Mouse (Mus musculus) embryonic facial prominence, embryonic 14.5 days (tissue): ENCODE measurements around the gene Slco6c1. TPM values are rescaled to one million over a fixed set of nuclear protein-coding genes. Genes with fewer than 3 reads are reported as not detected.

Experiments
- ATAC-seq: fragments of 200-750 bp; cut with Nextera tagmentation; 2 replicates; pipeline ENCODE4 v1.8.0; 2017; ENCODE audit warnings: low read depth, moderate number of reproducible peaks, moderate TSS enrichment
- DNase-seq: peaks from one replicate; pipeline ENCODE4 v3.0.0-alpha.2; 2015; ENCODE audit warnings: low spot score
- H3K27ac ChIP-seq: fragments of 300-500 bp; sonication (generic); replicated peaks from 2 replicates; pipeline ENCODE4 v1.5.1; 2014; ENCODE audit warnings: low read depth, mild to moderate bottlenecking, low read length, moderate library complexity
- H3K27me3 ChIP-seq: fragments of 300-500 bp; sonication (generic); replicated peaks from 2 replicates; pipeline ENCODE4 v1.6.1; 2014; ENCODE audit warnings: low read length; ENCODE audit not compliant: control insufficient read depth, insufficient read depth
- H3K36me3 ChIP-seq: fragments of 300-500 bp; sonication (generic); 2 replicates; pipeline ENCODE4 v1.6.1; 2014; ENCODE audit warnings: low read length, mixed read lengths; ENCODE audit not compliant: control insufficient read depth, insufficient read depth
- H3K4me1 ChIP-seq: fragments of 300-500 bp; sonication (generic); 2 replicates; pipeline ENCODE4 v1.6.1; 2014; ENCODE audit warnings: antibody characterized with exemption, low read length; ENCODE audit not compliant: control insufficient read depth, insufficient read depth
- H3K4me2 ChIP-seq: fragments of 300-500 bp; sonication (generic); 2 replicates; pipeline ENCODE4 v1.6.1; 2014; ENCODE audit warnings: low read depth, mild to moderate bottlenecking, low read length, moderate library complexity, mixed read lengths
- H3K4me3 ChIP-seq: fragments of 300-500 bp; sonication (generic); 2 replicates; pipeline ENCODE4 v1.5.1; 2014; ENCODE audit warnings: low read depth, mild to moderate bottlenecking, low read length
- H3K9ac ChIP-seq: fragments of 300-500 bp; sonication (generic); 2 replicates; pipeline ENCODE4 v1.6.1; 2014; ENCODE audit warnings: low read depth, mild to moderate bottlenecking, low read length, moderate library complexity, mixed read lengths
- H3K9me3 ChIP-seq: fragments of 300-500 bp; sonication (generic); 2 replicates; pipeline ENCODE4 v1.6.1; 2016; ENCODE audit warnings: low read length; ENCODE audit not compliant: control insufficient read depth
- WGBS: fragments of 180-500 bp; shearing (Covaris S2); extraction: QIAGEN DNeasy Blood & Tissue Kit; methylation state at CpG from one replicate; pipeline ENCODE4 v1.1.7; 2014; 5-methylcytosine and 5-hydroxymethylcytosine counted together
- polyA plus RNA-seq: library from polyadenylated mRNA; unstranded; fragments of >200 nt; fragmentation: Nextera tagmentation; extraction: Ambion mirVana; gene quantifications from 2 replicates; pipeline ENCODE4 v1.2.1, GENCODE M21; 2014

Slco6c1 gene
- polyA plus RNA-seq = not detected in 2 replicates

DNA sequence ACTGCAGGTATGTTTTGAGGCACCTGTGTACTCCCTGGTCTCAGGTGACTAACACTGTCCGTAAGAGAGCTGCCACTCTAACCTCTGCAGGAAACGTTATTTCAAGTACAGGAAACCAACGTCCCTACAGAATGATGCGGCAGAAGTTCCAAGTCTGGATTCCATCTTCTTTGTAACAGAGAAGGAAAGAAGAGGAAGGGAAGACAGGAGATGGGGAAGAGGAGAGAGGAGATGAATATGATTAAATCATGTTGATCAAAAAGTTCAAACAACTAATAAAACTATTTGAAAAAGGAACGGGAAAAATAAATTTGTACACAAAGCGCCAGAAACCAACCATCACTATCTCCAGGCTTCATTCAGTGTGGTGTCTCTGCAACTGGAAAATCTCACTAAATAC lies at the start of gene Slco6c1:
TSS of gene Slco6c1 (minus strand) at position 101 of the 400 bp plus-strand sequence.
- Histone ChIP-seq H3K27me3 (no peaks in the 10 kb centered on the region), H3K27ac (no peak within 1 kb of the TSS), H3K9me3 (no peaks in the 10 kb centered on the region), H3K4me2 (no peak within 1 kb of the TSS), H3K4me3 (no peak within 1 kb of the TSS), H3K9ac (no peak within 1 kb of the TSS), H3K36me3 (no peaks in the 10 kb centered on the region), H3K4me1 (no peaks in the 10 kb centered on the region)
- DNase-seq (no peak), ATAC-seq (no peak)
- 89% methylated on average over 6 of the region's 6 CpGs for WGBS

DNA sequence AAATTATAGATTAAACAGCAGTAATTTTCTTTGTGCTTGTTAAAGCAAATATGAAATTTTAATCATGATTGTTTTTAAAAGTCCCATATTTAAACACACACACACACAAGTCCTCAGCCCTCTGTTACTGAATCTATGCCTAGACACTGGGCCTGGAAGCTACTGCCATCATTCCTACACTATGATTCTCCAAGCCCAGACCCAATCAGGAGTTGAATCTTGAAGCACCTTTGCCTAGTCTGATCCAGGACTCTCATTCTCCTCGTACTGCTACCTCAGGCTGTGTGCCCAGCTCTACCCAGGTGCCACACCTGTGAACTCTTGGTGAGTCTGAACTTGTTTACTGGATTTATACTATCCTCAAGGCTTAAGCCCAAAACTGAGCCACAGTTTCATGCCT lies 89.1 kb downstream of the Slco6c1 start:
- no peaks in the 10 kb centered on the region for H3K4me1 ChIP-seq
- H3K4me2 ChIP-seq = no peak overlapping the region
- no peak overlapping the region for H3K9ac ChIP-seq
- DNase-seq = no peak
- H3K4me3 ChIP-seq = no peak overlapping the region
- no peaks in the 10 kb centered on the region for H3K27me3 ChIP-seq
- H3K27ac ChIP-seq = no peak overlapping the region
- no peaks in the 10 kb centered on the region for H3K36me3 ChIP-seq
- ATAC-seq = no peak
- H3K9me3 ChIP-seq = no peaks in the 10 kb centered on the region
- WGBS = 54% methylated on average over 1 of the region's 1 CpGs

DNA sequence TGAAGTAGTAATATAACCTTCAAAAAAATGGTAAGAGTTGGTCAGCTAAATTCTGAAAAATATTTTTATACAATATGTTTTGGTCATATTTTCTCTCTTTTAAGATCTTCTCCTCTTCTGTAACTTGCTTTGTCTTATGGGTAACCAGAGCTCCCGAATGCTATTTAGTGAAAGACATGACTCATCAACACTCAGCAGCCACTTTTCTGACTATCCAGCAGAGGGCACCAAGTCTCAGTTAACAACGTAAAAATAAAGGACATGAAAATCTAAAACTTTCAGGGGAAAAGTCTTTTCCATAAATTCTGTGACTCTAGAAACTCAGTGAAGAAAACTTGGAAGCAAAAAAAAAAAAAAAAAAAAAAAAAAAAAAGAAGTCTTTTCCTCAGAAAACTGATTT lies 89.6 kb downstream of the Slco6c1 start:
- no peak overlapping the region for H3K27ac ChIP-seq
- no peaks in the 10 kb centered on the region for H3K27me3 ChIP-seq
- no peak overlapping the region for H3K4me2 ChIP-seq
- 5% methylated on average over 2 of the region's 2 CpGs for WGBS
- ATAC-seq (peak; percentile 63; the same call in 1 of the 2 replicates), DNase-seq (peak; percentile 67)
- H3K36me3 ChIP-seq = no peaks in the 10 kb centered on the region
- H3K9ac ChIP-seq = no peak overlapping the region
- no peaks in the 10 kb centered on the region for H3K9me3 ChIP-seq
- H3K4me1 ChIP-seq = no peaks in the 10 kb centered on the region
- H3K4me3 ChIP-seq = no peak overlapping the region

DNA sequence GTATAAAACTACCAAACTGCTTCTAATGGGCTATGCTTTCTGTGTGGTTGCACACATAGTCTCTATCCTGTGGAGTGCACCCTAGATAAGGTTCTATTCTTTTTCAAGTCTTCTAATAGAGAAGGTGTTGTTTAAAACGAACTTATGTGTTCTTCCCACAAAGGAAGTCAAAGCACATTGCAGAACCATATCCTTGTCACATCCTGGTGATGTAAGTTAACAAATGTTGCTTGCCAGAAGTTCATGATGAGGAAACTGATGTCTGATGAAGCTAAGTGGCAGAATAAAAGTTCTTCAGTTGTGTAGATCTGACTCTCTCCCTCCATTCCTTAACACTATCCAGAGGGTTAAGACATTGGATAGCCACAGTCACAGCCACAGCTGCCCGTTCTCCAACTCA lies 90.1 kb downstream of the Slco6c1 start:
- Histone ChIP-seq H3K4me2 (no peak overlapping the region), H3K4me1 (no peaks in the 10 kb centered on the region), H3K4me3 (no peak overlapping the region), H3K27me3 (no peaks in the 10 kb centered on the region), H3K9me3 (no peaks in the 10 kb centered on the region), H3K9ac (no peak overlapping the region), H3K36me3 (no peaks in the 10 kb centered on the region), H3K27ac (no peak overlapping the region)
- ATAC-seq (no peak), DNase-seq (no peak)
- WGBS = 65% methylated on average over 2 of the region's 2 CpGs

DNA sequence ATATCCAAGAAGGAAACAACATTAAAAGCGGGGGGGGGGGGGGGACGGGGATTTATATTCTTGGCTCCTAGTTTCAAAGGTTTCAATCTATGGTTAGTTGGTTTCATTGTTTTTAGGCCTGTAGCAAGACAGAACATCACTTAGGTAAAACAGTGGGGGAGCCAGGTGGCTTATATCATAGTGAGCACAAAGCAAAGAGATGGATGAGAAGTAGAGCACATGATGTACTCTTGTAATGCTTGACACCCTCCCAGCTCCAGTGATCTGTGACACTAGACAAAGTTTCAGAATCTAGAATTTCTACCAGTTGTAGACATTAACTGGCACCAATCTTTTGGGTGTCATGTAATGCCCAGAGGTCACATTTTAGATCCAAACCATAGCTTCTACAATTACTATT lies 106.7 kb downstream of the Slco6c1 start:
- H3K4me3 ChIP-seq = no peak overlapping the region
- no peaks in the 10 kb centered on the region for H3K36me3 ChIP-seq
- no peaks in the 10 kb centered on the region for H3K27me3 ChIP-seq
- no peak overlapping the region for H3K9ac ChIP-seq
- DNase-seq (no peak), ATAC-seq (no peak)
- 74% methylated on average over 2 of the region's 2 CpGs for WGBS
- H3K27ac ChIP-seq = no peak overlapping the region
- no peaks in the 10 kb centered on the region for H3K4me1 ChIP-seq
- H3K4me2 ChIP-seq = no peak overlapping the region
- 0 out of 2 replicates have a peak, but pooled peaks cover 4% of the 10 kb centered on the region for H3K9me3 ChIP-seq

DNA sequence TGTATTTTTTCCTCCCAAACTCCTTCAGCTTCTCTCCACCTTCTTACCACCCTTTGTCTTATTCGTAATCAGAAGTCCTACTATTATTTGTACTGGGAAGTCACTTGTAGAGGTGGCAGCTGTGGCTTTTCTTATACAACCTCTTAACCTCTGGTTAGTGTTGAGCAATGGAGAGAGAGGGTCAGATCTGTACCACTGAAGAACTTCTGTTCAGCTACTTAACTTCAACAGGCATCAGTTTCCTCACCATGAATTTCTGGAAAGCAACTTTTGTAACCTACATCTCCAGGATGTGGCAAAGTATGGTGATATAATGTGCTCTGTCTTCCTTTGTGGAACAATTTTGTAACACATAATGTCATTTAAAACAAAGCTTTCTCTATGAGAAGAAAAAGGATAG lies 108.7 kb downstream of the Slco6c1 start:
- DNase-seq (no peak), ATAC-seq (no peak)
- Histone ChIP-seq H3K9ac (no peak overlapping the region), H3K9me3 (0 out of 2 replicates have a peak, but pooled peaks cover 4% of the 10 kb centered on the region), H3K27ac (no peak overlapping the region), H3K36me3 (no peaks in the 10 kb centered on the region), H3K4me3 (no peak overlapping the region), H3K27me3 (no peaks in the 10 kb centered on the region), H3K4me2 (no peak overlapping the region), H3K4me1 (no peaks in the 10 kb centered on the region)
- 55% methylated on average over 1 of the region's 1 CpGs for WGBS

DNA sequence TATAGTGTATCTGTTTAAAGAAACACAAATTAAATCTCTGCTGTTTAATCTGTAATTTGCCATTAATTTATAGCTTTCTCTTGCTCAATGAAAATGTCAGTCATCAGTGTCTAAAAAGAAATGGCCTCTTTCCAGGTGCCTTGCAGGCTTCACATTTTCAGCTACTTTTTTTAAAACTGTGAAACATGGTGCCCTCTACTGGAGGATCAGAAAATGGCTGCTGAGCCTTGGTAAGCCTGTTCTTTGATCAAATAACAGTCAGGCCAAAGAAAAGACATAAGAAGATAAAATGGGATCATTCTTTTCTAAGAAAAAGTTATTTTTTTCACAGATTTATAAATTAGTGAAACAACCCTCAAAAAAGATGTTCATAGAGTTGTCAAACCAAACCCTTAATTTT lies 109.1 kb downstream of the Slco6c1 start:
- no peaks in the 10 kb centered on the region for H3K27me3 ChIP-seq
- DNase-seq = peak; percentile 62
- H3K4me3 ChIP-seq = no peak overlapping the region
- H3K9me3 ChIP-seq = 0 out of 2 replicates have a peak, but pooled peaks cover 4% of the 10 kb centered on the region
- no peaks in the 10 kb centered on the region for H3K36me3 ChIP-seq
- no peak overlapping the region for H3K27ac ChIP-seq
- H3K9ac ChIP-seq = no peak overlapping the region
- H3K4me2 ChIP-seq = no peak overlapping the region
- no peaks in the 10 kb centered on the region for H3K4me1 ChIP-seq
- ATAC-seq = no peak
